Mouse (Mus musculus): ENCODE results near the gene Ccdc102a. TPM values are rescaled to one million over a fixed set of nuclear protein-coding genes. Genes with fewer than 3 reads are reported as not detected.
A peak's percentile ranks its signal among the peaks of the same experiment; 100 is the strongest.

Gene Ccdc102a
- polyA plus RNA-seq, 2 experiments from 2014 or later, result 0.20 to 0.57 TPM

- peak; percentile 48 for ATAC-seq
These were observed 1.4 kb upstream of the Ccdc102a start for GRCm38 (mm10) chr8:94919256-94919655.

- ATAC-seq, result peak; percentile 55
These were observed 546 bp downstream of the Ccdc102a start for GRCm38 (mm10) chr8:94917352-94917751.

DNA sequence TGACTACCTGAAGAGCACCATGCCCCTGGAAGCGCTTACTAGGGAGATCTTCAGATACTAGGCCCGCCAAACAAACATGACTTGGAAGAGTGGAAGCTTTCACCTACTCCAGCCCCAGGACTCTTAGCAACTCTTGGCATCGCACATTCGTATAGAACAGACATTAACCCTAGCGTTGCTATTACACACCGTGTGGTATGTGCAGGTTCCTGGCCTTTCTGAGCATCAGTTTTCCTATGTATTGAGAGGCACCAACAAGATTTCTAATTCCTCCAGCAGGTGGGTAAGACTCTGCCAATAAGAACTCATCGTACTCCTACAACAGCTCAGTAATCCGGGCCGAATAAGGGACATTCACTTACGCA is 956 bp downstream of the Ccdc102a start:
- ATAC-seq, result no peak

GRCm38 (mm10) chr8:94916311-94916959 is 1.5 kb downstream of the Ccdc102a start:
- no peak for ATAC-seq

DNA sequence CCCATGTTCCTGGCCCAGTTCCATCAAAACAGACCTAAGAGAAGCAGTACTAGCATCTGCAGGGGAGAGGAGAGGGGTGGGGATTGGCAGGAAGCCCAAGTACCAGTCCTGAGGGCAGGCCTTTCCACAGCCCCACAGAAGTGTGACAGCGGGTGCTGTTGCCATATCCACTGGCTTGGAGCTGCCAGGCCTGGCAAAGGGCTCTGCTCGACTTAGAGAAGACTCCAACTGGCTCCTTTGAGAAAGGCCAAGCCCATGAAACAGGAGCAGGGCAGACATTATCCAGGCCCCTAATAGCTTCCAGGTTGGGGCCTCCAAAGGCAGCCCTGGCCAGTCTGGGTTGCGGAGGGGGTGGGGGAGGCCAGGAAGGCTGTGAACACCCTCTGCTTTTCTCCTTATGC is 3.2 kb downstream of the Ccdc102a start:
- ATAC-seq, result no peak

DNA sequence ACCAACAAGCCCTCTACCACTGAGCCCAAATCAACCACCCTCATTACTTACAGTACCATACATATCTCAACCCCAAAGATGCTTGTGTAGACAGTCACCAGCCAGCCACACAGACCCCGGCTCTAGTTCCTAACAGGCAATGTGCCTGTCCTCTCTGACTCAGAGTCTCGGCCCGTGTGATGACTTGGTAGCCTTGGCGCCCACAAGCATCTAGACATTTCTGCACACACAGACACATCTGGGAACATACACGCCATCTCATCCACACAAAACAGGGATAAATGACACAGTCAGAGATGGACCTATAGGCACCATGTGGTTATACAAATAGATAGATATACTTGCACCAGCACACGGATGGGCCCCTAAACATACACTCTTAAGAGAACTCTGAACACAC is 3.6 kb downstream of the Ccdc102a start:
- no peak for ATAC-seq

GRCm38 (mm10) chr8:94913061-94913660 is 4.7 kb downstream of the Ccdc102a start:
- ATAC-seq, result no peak

- peak; percentile 78 for ATAC-seq
These were observed 9.1 kb downstream of the Ccdc102a start for GRCm38 (mm10) chr8:94908847-94909246.

GRCm38 (mm10) chr8:94907591-94908300 is 10.2 kb downstream of the Ccdc102a start:
- ATAC-seq, result no peak

DNA sequence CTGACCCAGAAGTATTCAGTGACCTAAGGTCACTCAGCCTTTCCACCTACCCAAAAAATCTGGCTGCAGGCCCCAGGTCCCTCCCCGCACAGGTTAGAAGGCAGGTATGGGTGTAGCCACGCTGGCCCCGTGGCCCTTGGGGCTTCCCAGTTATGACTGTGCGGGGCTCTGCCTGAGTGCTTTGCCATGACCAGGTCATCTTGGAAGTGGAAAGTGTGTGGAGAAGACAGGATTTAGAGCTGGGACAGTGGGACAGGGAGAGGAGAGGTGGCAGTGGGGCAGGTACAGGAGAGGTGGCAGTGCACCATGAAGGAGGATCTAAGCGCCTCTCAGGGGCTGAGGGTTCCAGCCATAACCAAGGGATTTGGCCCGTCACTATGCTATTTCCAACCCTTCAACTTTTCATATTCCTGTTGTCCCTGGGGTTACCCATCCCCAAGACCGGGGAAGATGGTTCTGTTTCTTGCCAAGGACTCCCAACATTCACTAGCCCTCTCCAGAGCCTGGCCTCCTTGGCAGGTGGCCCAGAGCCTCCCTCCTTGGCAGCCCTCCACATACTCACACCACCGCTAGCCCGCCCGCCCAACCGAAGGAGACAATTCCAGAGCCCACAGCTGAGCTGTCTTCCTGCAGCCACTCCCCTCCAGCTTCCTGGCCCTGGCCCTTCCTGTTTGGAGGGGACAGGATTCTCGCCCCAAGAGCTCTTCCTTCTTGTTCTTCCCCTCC is 13.3 kb downstream of the Ccdc102a start:
- no peak for ATAC-seq

GRCm38 (mm10) chr8:94903709-94904108 is 14.2 kb downstream of the Ccdc102a start:
- no peak for ATAC-seq

GRCm38 (mm10) chr8:94901031-94901430 is 16.9 kb downstream of the Ccdc102a start:
- no peak for ATAC-seq

DNA sequence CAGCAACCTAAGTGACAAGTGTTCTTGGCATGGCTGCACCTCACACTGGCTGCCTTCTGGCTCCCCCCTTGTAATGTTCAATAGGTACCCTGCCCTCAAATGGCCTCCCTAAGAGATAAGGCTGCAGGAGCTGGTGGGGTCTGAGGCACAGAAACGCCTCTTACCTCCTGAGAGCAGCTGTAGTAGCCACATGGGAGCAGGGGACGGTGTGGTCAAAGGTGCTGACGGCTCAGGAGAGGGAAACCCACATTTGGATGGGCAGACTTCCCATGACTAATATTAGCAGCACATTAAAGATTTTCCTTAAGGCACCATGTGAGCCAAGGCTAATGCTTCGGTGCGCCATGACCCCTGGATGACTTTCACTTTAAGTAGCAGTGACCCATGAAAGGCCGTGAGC is 17.3 kb downstream of the Ccdc102a start:
- no peak for ATAC-seq

DNA sequence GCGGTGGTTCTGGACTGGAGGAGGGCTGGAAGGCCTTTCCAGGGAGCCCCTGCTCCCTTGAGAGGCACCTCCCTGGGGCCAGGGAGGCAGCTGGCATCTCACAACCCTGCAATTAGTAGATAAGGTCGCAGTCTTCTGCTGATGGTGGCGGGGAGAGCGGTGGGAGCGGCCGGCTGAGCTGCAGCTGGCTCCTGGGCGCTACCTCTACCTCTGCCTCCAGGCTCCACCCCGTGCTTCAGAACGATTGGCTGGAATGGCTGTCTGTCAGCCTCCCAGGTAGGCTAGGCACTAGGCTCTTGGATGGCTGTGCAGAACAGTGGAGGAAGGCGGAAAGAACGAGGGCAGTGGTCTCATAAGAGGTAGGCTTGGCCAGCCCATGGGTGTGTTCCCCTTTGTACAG is 18.6 kb downstream of the Ccdc102a start:
- ATAC-seq, result no peak

DNA sequence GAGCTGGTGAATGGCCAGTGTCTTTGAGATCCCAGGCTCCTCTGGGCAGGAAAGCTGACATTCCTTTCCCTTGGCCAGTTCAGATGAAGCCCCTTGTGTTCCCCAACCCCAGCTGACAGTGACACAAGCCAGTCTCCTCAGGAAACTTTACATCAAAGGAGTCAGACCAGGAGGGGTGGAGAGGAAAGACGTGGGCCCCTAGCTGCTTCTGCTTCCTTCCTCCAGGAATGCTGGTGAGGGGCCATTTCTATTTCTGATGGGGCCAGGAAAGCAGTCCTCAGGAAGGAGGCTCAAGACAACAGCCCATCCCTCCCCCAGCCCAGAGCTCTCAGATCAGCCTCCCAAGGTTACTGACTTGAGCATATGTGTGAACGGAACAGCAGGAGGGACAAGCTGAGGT is 25.0 kb downstream of the Ccdc102a start:
- ATAC-seq, result no peak

DNA sequence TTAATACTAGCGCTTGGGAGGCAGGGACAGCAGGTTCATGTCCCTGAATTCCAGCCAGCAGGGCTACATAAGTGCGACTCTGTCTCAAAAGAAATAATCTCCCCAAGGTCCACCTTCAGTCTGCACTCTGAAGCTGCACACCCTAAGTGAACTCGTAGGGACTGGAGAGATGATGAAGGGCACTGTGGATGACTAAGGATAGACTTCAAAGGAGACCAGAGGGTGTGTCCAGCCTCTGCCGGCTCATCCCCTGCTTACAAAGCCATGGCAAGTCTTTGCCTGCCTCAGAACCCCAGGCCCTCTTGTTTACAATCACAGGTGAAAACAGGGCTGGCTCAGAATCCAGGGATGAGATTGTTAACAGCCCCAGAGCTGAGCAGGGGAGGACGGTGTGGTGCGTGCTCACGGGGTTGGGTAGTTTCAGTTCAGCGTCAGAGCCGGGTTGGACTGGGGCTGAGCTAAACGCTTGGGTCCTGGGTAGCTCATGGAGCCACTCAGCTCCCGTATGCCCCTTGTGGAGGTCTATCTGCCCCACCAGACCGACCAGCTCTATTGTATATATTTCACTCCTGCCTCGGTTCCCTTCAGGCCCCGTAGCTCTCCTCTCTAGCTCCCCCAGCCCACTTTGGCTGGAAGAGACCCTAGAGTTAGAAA is 29.4 kb downstream of the Ccdc102a start:
- no peak for ATAC-seq

DNA sequence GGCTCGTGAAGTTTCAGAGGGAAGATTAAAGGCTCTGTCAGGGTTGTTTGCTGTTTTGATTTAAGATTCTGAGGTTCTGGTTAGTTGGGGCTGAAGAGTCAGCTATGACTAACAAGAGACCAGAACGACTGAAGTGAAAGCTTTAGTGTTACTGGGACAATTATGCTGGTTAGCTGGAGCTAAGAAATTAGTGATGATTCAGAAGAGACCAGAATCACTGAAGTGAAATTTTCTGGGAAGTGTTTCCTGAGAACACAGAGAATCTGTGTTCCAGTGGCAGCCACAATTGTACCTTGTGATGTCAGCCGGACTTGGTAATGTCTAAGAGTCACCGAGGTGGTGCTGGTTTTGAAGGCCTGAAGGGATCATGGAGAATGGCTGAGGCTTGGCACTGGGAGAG is 37.2 kb downstream of the Ccdc102a start:
- ATAC-seq, result no peak

DNA sequence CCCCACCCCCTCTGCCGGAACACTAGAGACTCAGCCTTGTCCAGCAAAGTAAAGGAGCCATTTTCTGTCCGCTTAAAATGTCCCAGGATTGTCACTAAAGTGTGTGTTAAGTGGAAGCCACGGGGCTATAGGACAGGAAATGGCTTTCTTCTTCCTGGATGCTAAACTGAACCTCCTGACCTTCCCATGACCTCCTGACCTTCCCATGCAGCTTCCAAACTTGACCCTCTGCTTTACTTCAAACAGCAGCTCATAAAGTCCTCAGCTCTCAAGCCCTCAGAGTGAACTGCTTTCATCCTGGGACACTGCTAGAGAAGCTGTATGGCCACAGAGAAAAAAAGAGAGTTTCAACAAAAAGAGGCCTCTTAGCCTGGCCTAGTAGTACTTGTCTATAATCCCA is 41.1 kb downstream of the Ccdc102a start:
- ATAC-seq, result no peak

GRCm38 (mm10) chr8:94876197-94876730 is 41.6 kb downstream of the Ccdc102a start, which contains the start of gene Dok4:
Dok4 (minus strand) TSS chr8:94876330.
- peak; percentile 75 for ATAC-seq

DNA sequence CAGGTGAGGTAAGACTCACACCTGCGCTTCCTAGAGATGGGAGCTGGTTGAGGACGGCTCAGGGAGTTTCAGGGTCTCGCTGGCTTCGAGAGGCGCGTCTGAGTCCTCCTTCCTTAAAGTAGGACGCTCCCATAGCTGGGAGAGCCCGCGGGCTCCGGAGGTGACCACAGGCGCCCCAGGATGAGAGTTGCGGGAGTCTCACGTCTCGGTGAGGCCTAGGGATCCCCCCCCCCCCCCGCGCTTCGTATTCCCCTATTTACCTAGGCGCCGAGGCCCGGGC is 42.1 kb downstream of the Ccdc102a start:
- no peak for ATAC-seq

GRCm38 (mm10) chr8:94875096-94875870 is 42.6 kb downstream of the Ccdc102a start:
- no peak for ATAC-seq

GRCm38 (mm10) chr8:94874358-94874757 is 43.5 kb downstream of the Ccdc102a start:
- peak; percentile 41 for ATAC-seq

Data from activated CD4-positive, CD25-positive, alpha-beta regulatory T cell, adult 4 months (primary cell).